Mouse (Mus musculus): ENCODE results near the gene Msrb3. TPM values are rescaled to one million over a fixed set of nuclear protein-coding genes. Genes with fewer than 3 reads are reported as not detected.
A peak's percentile ranks its signal among the peaks of the same experiment; 100 is the strongest.

The Msrb3 gene
- total RNA-seq, 2 experiments from 2014 or later, result 0.36 to 0.84 TPM

- no peak for ATAC-seq (replicated peaks; ENCODE audit: poor library complexity, severe bottlenecking)
These were observed 78.1 kb downstream of the Msrb3 start for GRCm38 (mm10) chr10:120820781-120821300.

- peak; percentile 96 for ATAC-seq (replicated peaks; ENCODE audit: poor library complexity, severe bottlenecking)
These were observed 83.6 kb downstream of the Msrb3 start for GRCm38 (mm10) chr10:120815290-120815689.

GRCm38 (mm10) chr10:120811796-120812443 lies 87.0 kb downstream of the Msrb3 start:
- peak; percentile 58 for ATAC-seq (replicated peaks; ENCODE audit: poor library complexity, severe bottlenecking)

GRCm38 (mm10) chr10:120810832-120811571 lies 87.9 kb downstream of the Msrb3 start:
- no peak for ATAC-seq (replicated peaks; ENCODE audit: poor library complexity, severe bottlenecking)

- no peak for ATAC-seq (replicated peaks; ENCODE audit: poor library complexity, severe bottlenecking)
These were observed 88.7 kb downstream of the Msrb3 start for GRCm38 (mm10) chr10:120810053-120810696.

- peak; percentile 83 for ATAC-seq (replicated peaks; ENCODE audit: poor library complexity, severe bottlenecking)
These were observed 90.7 kb downstream of the Msrb3 start for GRCm38 (mm10) chr10:120808167-120808566.

GRCm38 (mm10) chr10:120801127-120801526 lies 97.8 kb downstream of the Msrb3 start:
- no peak for ATAC-seq (replicated peaks; ENCODE audit: poor library complexity, severe bottlenecking)

- ATAC-seq (replicated peaks; ENCODE audit: poor library complexity, severe bottlenecking), result no peak
These were observed 99.4 kb downstream of the Msrb3 start for GRCm38 (mm10) chr10:120799479-120799878.

- peak; percentile 69 for ATAC-seq (replicated peaks; ENCODE audit: poor library complexity, severe bottlenecking)
These were observed 102.2 kb downstream of the Msrb3 start for GRCm38 (mm10) chr10:120796749-120797148.

- peak; percentile 28 for ATAC-seq (replicated peaks; ENCODE audit: poor library complexity, severe bottlenecking)
These were observed 104.5 kb downstream of the Msrb3 start for GRCm38 (mm10) chr10:120794391-120794817.

GRCm38 (mm10) chr10:120792191-120792765 lies 106.6 kb downstream of the Msrb3 start:
- peak; percentile 87 for ATAC-seq (replicated peaks; ENCODE audit: poor library complexity, severe bottlenecking)

- ATAC-seq (replicated peaks; ENCODE audit: poor library complexity, severe bottlenecking), result no peak
These were observed 107.5 kb downstream of the Msrb3 start for GRCm38 (mm10) chr10:120791438-120791837.

- ATAC-seq (replicated peaks; ENCODE audit: poor library complexity, severe bottlenecking), result no peak
These were observed 111.7 kb downstream of the Msrb3 start for GRCm38 (mm10) chr10:120787202-120787601.

GRCm38 (mm10) chr10:120784516-120784915 lies 114.4 kb downstream of the Msrb3 start:
- ATAC-seq (replicated peaks; ENCODE audit: poor library complexity, severe bottlenecking), result no peak

- no peak for ATAC-seq (replicated peaks; ENCODE audit: poor library complexity, severe bottlenecking)
These were observed 115.5 kb downstream of the Msrb3 start for GRCm38 (mm10) chr10:120783393-120783792.

- no peak for ATAC-seq (replicated peaks; ENCODE audit: poor library complexity, severe bottlenecking)
These were observed 121.4 kb downstream of the Msrb3 start for GRCm38 (mm10) chr10:120777499-120777898.

GRCm38 (mm10) chr10:120775361-120775760 lies 123.5 kb downstream of the Msrb3 start:
- peak; percentile 74 for ATAC-seq (replicated peaks; ENCODE audit: poor library complexity, severe bottlenecking)

GRCm38 (mm10) chr10:120767418-120767817 lies 131.5 kb downstream of the Msrb3 start:
- peak; percentile 62 for ATAC-seq (replicated peaks; ENCODE audit: poor library complexity, severe bottlenecking)

GRCm38 (mm10) chr10:120765398-120765797 lies 133.5 kb downstream of the Msrb3 start:
- ATAC-seq (replicated peaks; ENCODE audit: poor library complexity, severe bottlenecking), result no peak

GRCm38 (mm10) chr10:120763656-120764466 lies 135.0 kb downstream of the Msrb3 start:
- no peak for ATAC-seq (replicated peaks; ENCODE audit: poor library complexity, severe bottlenecking)

Data from granulocyte monocyte progenitor cell, adult 5-6 weeks (primary cell).